Mouse (Mus musculus): ENCODE measurements around the gene Vps11.
"Not testable (repeated sequence)": the region's sequence is repeated elsewhere in the genome, so short reads cannot be mapped to it uniquely, and the experiment has no call there.

The Vps11 gene

DNA sequence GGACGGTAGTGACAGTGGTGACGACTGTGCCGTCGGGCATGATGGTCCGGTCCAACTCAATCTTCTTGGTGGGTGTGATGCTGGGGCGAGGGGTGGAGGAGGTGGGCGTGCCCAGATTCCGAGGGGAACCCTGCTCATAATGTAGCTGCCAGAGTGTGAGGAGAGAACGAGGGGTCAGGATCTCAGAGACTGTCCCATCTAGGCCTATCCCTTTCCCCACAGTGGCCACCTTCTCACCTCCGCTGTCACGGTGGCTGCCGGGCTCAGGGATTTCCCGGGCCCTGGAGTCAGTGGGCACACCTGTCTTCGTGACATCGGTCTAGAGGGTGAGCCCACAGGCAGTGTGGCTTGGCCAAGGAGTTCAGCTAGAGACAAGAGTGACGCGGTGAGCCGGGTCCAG lies 46.6 kb downstream of the Vps11 start:
- no peak for ATAC-seq (ENCODE audit: low TSS enrichment)

DNA sequence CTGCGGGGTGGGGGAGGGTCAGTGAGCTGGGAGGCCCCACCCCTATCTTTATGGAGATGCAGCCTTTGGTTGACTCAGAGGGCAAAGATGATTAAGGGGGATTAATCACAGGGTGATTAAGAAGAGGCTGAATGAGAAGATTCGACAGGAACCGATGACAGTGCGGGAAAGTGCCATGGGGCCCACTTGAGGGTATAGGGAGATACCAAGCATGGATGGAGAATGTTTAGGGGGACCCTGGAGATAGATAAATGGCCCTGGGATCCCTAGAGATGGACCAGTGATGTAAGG lies 47.3 kb downstream of the Vps11 start:
- no peak for ATAC-seq (ENCODE audit: low TSS enrichment)

DNA sequence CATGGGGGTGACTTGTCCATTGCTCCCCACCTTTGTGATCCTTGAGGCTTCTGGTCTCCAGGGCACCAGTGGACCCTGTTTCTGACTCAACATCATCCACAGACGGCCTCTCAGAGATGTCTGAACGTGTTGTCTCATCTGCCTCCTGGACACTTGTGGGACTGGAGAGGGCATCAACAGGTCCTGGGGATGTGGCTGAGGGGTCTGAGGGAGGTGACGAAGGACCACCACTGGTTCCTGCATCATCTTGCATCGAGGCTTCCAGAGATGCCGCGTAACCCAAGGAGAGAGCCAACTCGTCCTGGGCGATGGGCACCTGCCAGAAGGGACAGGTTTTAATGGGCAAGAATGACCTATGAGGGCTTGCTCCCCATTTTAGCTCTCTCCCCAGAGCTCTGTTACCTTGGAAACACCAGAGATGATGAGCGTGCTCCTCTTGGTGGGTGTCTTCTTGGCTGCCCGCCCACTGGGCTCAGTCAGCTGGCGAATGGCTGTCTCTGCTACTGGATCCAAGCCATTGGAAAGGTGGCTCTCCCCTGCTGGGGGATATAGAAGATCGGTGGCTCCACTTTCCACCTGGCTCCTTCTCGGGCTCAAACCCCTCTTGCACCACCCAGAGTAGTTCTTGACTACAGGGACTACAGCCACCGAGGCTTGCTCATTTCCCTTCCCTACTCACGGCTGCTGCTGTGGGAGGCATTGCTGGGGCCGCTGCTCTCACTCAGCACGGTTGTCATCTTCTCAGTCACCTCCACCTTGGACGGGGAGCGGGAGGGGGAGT lies 47.8 kb downstream of the Vps11 start:
- peak; percentile 81 for ATAC-seq (ENCODE audit: low TSS enrichment)

DNA sequence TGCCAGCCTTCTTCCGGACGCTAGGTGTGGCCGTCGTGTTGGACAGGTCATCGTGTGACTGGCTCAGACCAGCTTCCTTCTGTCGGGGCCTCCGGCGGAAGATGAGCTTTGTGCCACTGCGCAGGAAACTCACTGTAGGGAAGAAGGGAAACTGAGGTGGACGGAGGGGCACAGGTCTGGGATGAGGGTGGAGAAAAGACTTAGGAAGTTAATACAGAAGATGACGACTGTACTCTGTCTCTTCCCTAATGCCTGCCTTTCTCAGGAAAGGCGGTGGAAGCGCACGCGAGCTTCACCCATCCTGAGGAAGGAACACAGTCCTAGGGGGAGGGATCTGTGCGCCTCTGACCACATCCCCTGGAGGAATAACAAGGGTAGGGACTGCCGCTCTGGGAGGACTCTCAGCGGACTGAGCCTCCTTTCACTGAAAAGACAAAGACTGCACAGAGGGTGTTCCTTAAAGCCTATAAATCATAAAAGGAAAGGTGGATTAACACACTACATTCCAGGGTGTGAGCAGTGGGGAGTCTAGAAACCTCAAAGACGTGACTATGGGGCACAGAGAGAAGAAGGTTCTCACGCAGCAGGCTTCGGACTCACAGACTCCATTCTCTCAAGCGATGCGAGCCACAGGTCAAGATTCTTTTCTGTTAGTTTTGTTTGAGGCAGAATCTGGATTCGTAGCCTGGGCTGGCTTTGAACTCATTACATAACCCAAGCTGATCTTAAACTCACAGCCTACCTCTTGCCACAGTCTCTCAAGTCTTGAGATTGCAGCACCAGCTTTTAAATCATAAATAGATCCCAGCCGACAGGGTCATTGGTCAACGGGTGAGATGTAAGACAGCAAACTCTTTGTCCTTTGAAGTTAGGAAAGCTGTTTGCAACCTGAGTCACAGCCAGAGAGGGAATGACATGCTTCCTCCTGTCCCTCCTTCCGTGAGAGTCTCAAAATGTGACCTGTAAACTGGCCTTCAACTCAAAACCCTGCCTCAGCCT lies 50.0 kb downstream of the Vps11 start:
- no peak for ATAC-seq (ENCODE audit: low TSS enrichment)

DNA sequence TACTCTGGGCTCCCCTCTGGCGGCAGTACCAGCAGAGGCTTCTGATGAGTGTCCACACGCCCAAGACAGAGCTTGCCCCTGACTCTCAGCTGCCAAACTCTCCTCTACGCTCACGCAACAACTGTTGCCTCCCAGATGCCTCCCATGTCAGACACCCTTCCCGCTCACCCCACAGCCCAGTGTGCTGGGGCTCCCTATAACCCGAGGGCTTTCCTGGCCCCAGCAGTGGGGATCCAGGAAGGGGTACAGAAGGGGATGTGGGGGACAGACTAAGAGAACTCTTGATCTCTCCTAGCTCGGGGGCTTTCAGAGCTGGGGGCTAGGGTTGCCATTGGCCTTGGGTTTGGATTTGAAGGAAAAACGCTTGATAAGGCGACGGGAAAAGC lies 50.7 kb downstream of the Vps11 start:
- ATAC-seq (ENCODE audit: low TSS enrichment), result no peak

DNA sequence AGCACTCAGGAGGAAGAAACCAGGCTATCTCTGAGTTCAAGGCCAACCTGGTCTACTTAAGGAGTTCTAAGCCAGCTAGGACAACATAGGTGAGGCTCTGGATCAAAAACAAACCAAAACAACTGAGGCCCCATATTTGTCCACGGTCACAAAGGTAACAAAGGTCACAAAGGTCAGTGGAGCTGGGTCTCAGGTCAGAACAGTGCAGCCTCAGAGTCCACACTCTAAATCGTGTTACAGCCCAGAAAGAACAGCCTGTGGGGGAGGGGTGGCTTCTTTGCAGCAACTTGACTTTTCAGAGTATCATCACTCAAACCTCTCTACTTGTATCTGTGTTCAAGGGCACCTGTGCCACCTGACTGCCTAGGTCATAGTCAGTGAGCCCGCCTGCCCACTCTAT lies 51.7 kb downstream of the Vps11 start:
- no peak for ATAC-seq (ENCODE audit: low TSS enrichment)

DNA sequence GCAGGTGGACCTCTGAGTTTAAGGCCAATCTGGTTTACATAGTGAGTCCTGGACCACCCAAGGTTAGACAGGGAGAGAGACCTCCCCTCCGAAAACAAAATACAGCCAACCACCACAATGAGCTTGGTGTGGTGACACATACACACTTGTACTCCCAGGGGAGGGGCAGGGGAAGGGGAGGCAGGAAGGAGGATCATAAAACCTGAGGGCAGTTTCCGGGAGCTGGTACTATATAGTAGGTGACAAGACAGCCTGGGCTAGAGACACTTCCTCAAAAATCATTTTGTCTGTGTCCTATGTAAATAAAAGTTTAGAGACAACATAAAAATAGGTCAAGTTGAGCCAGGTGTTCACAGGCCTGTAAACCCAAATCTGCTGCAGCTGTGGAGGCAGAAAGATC lies 54.2 kb downstream of the Vps11 start:
- no peak for ATAC-seq (ENCODE audit: low TSS enrichment)

DNA sequence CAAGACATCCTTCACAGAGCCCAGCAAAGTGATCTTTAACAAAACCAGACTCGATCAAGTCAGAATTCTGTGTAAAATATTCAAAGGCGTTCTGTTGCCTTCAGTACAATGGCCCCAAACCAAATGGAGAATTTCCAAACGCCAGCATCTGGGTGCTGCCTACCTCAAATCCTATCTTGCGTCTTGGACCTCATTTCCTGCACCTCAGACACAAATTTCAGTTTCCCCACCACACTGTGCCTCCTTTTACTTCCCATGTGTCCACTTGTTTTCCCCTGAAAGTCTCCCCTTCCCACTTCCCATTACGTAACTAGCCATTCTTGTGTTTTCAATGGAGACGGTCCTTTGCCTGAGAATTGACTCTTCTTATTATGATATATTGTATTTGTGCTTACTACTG lies 54.9 kb downstream of the Vps11 start:
- no peak for ATAC-seq (ENCODE audit: low TSS enrichment)

DNA sequence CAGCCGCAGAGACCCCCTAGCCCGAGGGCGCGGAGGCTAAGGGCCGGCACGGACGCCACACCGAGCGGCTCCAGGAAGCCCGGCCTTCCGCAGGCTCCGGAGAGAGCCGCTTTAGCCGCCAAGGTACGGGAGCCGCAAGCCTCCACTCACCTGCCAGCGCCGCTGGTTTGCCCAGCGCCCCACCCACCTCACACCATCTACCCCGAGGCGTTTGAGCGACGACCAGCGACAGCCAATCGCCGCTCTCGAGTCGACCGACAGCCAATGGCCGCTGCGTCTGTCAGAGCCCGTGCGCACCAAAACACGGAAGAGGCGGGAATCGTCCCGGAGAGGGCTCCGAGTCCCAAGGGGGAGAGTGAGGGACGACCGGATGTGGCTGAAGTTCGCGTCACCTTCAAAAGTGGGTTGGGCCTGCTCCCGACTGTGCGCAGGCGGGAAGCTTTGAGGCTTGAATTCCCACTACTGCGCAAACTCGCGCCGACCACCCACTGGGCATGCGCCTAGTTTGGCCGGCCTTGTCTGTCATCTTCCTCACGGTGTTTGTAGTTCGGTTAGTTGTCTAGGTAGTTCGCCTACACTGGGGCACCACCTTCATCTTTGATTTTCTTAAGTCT lies 55.9 kb downstream of the Vps11 start, which contains the start of gene Hinfp:
Gene Hinfp, minus strand, starts transcription at position 206 of the 614 bp plus-strand sequence.
- ATAC-seq (ENCODE audit: low TSS enrichment), result peak; percentile 98

DNA sequence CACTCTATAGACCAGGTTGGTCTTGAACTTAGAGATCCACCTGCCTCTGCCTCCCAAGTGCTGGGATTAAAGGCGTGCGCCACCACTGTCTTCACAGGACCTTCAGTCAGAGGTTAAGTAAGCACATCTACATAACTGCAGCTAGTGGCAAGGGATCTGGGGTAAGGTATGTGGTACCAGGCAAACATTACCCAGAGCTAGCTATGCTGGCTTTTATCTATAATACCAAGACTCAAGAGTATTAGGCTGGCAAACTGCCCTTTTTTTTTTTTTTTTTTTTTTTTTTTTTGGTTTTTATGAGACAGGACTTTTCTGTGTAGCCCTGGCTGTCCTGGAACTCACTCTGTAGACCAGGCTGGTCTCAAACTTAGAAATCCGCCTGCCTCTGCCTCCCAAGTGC lies 61.5 kb downstream of the Vps11 start:
- ATAC-seq (ENCODE audit: low TSS enrichment), result not testable (repeated sequence)

All from frontal cortex, adult (tissue).